Mouse (Mus musculus) thymus, adult 2 months (tissue): ENCODE measurements around the gene Papss1. TPM values are rescaled to one million over a fixed set of nuclear protein-coding genes. Genes with fewer than 3 reads are reported as not detected.

ENCODE experiments used
- DNase-seq: peaks from one replicate; pipeline ENCODE4 v3.0.0; 2021
- H3K27ac ChIP-seq: fragments of 200-500 bp; 2 replicates; pipeline ENCODE4 v1.5.1; 2012; ENCODE audit warnings: low read length, control low read depth; ENCODE audit not compliant: control insufficient read depth, insufficient read depth
- H3K27me3 ChIP-seq: fragments of 200-500 bp; 2 replicates; pipeline ENCODE4 v1.6.1; 2012; ENCODE audit warnings: mild to moderate bottlenecking, low read length, moderate library complexity, mixed read lengths; ENCODE audit not compliant: control insufficient read depth, insufficient read depth
- H3K36me3 ChIP-seq: fragments of 200-500 bp; 2 replicates; pipeline ENCODE4 v1.6.1; 2012; ENCODE audit warnings: mild to moderate bottlenecking, low read length, moderate library complexity; ENCODE audit not compliant: control insufficient read depth, insufficient read depth
- H3K4me1 ChIP-seq: fragments of 200-500 bp; replicated peaks from 2 replicates; pipeline ENCODE4 v1.6.1; 2012; ENCODE audit warnings: low read length; ENCODE audit not compliant: control insufficient read depth, insufficient read depth
- H3K4me3 ChIP-seq: fragments of 200-500 bp; 2 replicates; pipeline ENCODE4 v1.5.1; 2012; ENCODE audit warnings: mild to moderate bottlenecking, low read length, control low read depth, moderate library complexity; ENCODE audit not compliant: control insufficient read depth, insufficient read depth
- CTCF ChIP-seq: fragments of 200-500 bp; IDR thresholded peaks from 2 replicates; pipeline ENCODE4 v1.5.1; 2012; ENCODE audit warnings: mild to moderate bottlenecking, control low read depth, low read length, moderate library complexity, borderline replicate concordance; ENCODE audit not compliant: control insufficient read depth, poor library complexity, insufficient read depth; ENCODE audit errors: extremely low read depth
- POLR2A ChIP-seq: fragments of 200-500 bp; IDR thresholded peaks from 2 replicates; pipeline ENCODE4 v1.6.1; 2012; ENCODE audit warnings: mild to moderate bottlenecking, low read length, control low read depth, moderate library complexity; ENCODE audit not compliant: control insufficient read depth, poor library complexity, insufficient read depth; ENCODE audit errors: extremely low read depth
- WGBS: fragments of 180-500 bp; shearing (Covaris S2); methylation state at CpG from one replicate; pipeline ENCODE4 v1.1.7; 2018; 5-methylcytosine and 5-hydroxymethylcytosine counted together
- polyA plus RNA-seq: library from polyadenylated mRNA; depleted of rRNA; stranded (reverse); fragments of >200 nt; gene quantifications from 2 replicates; pipeline ENCODE4 v1.2.3, GENCODE M21; 2012

Gene Papss1
- polyA plus RNA-seq, 1 experiment: 29.6 TPM

- TF ChIP-seq CTCF (no peak), POLR2A (no peak)
- DNase-seq: no peak
- Histone ChIP-seq H3K4me1 (no peaks in the 10 kb centered on the region; the same call in 1 of the 2 replicates), H3K27me3 (no peaks in the 10 kb centered on the region), H3K4me3 (no peak overlapping the region), H3K27ac (no peak overlapping the region), H3K36me3 (no peaks in the 10 kb centered on the region)
- WGBS: 96% methylated on average over 3 of the region's 3 CpGs
Observed at GRCm38 (mm10) chr3:131628931-131629330, 64.4 kb downstream of the Papss1 start.

GRCm38 (mm10) chr3:131630407-131631317 is 66.1 kb downstream of the Papss1 start:
- Histone ChIP-seq H3K4me1 (no peaks in the 10 kb centered on the region; the same call in 1 of the 2 replicates), H3K27me3 (no peaks in the 10 kb centered on the region), H3K27ac (no peak overlapping the region), H3K36me3 (no peaks in the 10 kb centered on the region), H3K4me3 (no peak overlapping the region)
- 95% methylated on average over 11 of the region's 11 CpGs for WGBS
- TF ChIP-seq CTCF (no peak), POLR2A (no peak)
- no peak for DNase-seq

GRCm38 (mm10) chr3:131631318-131631870 is 66.8 kb downstream of the Papss1 start:
- H3K27me3 ChIP-seq: no peaks in the 10 kb centered on the region
- no peak for DNase-seq
- WGBS: 97% methylated on average over 16 of the region's 16 CpGs
- TF ChIP-seq POLR2A (no peak), CTCF (no peak)
- no peaks in the 10 kb centered on the region for H3K36me3 ChIP-seq
- H3K4me3 ChIP-seq: no peak overlapping the region
- H3K27ac ChIP-seq: no peak overlapping the region
- H3K4me1 ChIP-seq: no peaks in the 10 kb centered on the region; the same call in 1 of the 2 replicates

GRCm38 (mm10) chr3:131634091-131634490 is 69.5 kb downstream of the Papss1 start:
- Histone ChIP-seq H3K36me3 (no peaks in the 10 kb centered on the region), H3K4me3 (no peak overlapping the region), H3K4me1 (no peaks in the 10 kb centered on the region; the same call in 1 of the 2 replicates), H3K27me3 (no peaks in the 10 kb centered on the region), H3K27ac (no peak overlapping the region)
- WGBS: 100% methylated on average over 2 of the region's 2 CpGs
- no peak for DNase-seq
- TF ChIP-seq CTCF: no peak
- no peak for TF ChIP-seq POLR2A

GRCm38 (mm10) chr3:131636126-131636525 is 71.6 kb downstream of the Papss1 start:
- no peaks in the 10 kb centered on the region for H3K36me3 ChIP-seq
- DNase-seq: no peak
- 89% methylated on average over 5 of the region's 5 CpGs for WGBS
- H3K4me1 ChIP-seq: no peaks in the 10 kb centered on the region; the same call in 1 of the 2 replicates
- H3K27ac ChIP-seq: no peak overlapping the region
- H3K27me3 ChIP-seq: no peaks in the 10 kb centered on the region
- no peak overlapping the region for H3K4me3 ChIP-seq
- TF ChIP-seq POLR2A (no peak), CTCF (no peak)

- TF ChIP-seq POLR2A: no peak
- TF ChIP-seq CTCF: no peak
- no peak overlapping the region for H3K27ac ChIP-seq
- no peaks in the 10 kb centered on the region for H3K36me3 ChIP-seq
- DNase-seq: no peak
- no peaks in the 10 kb centered on the region for H3K27me3 ChIP-seq
- H3K4me1 ChIP-seq: no peaks in the 10 kb centered on the region; the same call in 1 of the 2 replicates
- no peak overlapping the region for H3K4me3 ChIP-seq
- 82% methylated on average over 3 of the region's 3 CpGs for WGBS
Observed at GRCm38 (mm10) chr3:131637008-131637407, 72.4 kb downstream of the Papss1 start.

GRCm38 (mm10) chr3:131637664-131638063 is 73.1 kb downstream of the Papss1 start:
- no peak for TF ChIP-seq CTCF
- no peak for TF ChIP-seq POLR2A
- H3K36me3 ChIP-seq: no peaks in the 10 kb centered on the region
- WGBS: 91% methylated on average over 10 of the region's 10 CpGs
- no peak overlapping the region for H3K27ac ChIP-seq
- H3K27me3 ChIP-seq: no peaks in the 10 kb centered on the region
- H3K4me3 ChIP-seq: no peak overlapping the region
- DNase-seq: no peak
- no peaks in the 10 kb centered on the region; the same call in 1 of the 2 replicates for H3K4me1 ChIP-seq
